ENCODE assay signal across 16 mouse cellular contexts in the genomic region with DNA sequence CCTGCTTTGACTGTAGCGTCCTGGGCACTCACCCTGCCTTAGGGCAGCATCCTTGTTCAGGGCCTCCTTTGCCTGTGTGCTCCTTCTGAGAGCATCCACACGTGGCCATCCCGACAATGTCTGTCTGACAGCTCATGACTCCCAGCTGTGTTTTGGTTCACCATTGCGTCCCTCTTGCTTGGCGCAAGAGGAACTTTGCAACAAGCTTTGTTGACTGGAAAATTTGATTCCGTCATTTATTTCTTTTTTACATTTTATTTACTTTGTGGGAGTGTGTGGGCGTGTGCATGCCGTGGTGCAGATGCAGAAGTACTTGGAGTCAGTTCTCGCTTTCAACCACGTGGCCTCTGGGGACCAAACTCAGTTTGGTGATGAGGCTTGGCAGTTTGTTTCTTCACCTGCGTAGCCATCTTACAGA. TPM values are rescaled to one million over a fixed set of nuclear protein-coding genes. Genes with fewer than 3 reads are reported as not detected.
DNase-seq lines count a peak whose midpoint lies in the region; ATAC-seq and TF ChIP-seq lines count a peak whose summit lies in the region.
"Had no signal": no experiment of that assay in that cellular context is flagged by ENCODE, and none has a peak within 500 bp of the region (broad histone marks: within the 10 kb centered on the region; RNA-seq: fewer than 3 reads in every experiment).

No protein-coding gene starts in this region.

- WGBS in intestine, embryonic 14.5 days = 53% methylated on average over 11 of the region's 11 CpGs
- WGBS in intestine, postnatal 0 days = 48% methylated on average over 11 of the region's 11 CpGs
- WGBS in stomach, postnatal 0 days = 30% methylated on average over 11 of the region's 11 CpGs
- 79% methylated on average over 11 of the region's 11 CpGs for WGBS in hindbrain, embryonic 12.5 days

- peaks cover 32% of the 10 kb centered on the region for H3K36me3 ChIP-seq in intestine, embryonic 14.5 days (ENCODE audit: control insufficient read depth, insufficient read depth, low read length)
- H3K36me3 ChIP-seq in intestine, postnatal 0 days (ENCODE audit: control insufficient read depth, insufficient read depth) = 0 out of 2 replicates have a peak, but pooled peaks cover 11% of the 10 kb centered on the region
- H3K36me3 ChIP-seq in stomach, postnatal 0 days (ENCODE audit: control insufficient read depth, insufficient read depth, low read length) = peaks cover 2% of the 10 kb centered on the region; the same call in 1 of the 2 replicates
- peaks cover 15% of the 10 kb centered on the region; the same call in 1 of the 2 replicates for H3K36me3 ChIP-seq in hindbrain, embryonic 12.5 days

- no peak overlapping the region for H3K4me3 ChIP-seq in intestine, embryonic 14.5 days (ENCODE audit: low read depth, low read length)
- H3K4me3 ChIP-seq in intestine, postnatal 0 days (ENCODE audit: low read depth, low read length) = no peak overlapping the region
- no peak overlapping the region for H3K4me3 ChIP-seq in stomach, postnatal 0 days (ENCODE audit: low read depth, low read length)
- no peak overlapping the region for H3K4me3 ChIP-seq in hindbrain, embryonic 12.5 days
- H3K4me3 ChIP-seq: embryonic facial prominence, embryonic 15.5 days; forebrain, embryonic 12.5 days; limb, embryonic 13.5 days had no signal

- H3K9me3 ChIP-seq in intestine, embryonic 14.5 days (ENCODE audit: control insufficient read depth, low read length) = no peaks in the 10 kb centered on the region
- H3K9me3 ChIP-seq in intestine, postnatal 0 days (ENCODE audit: control insufficient read depth) = no peaks in the 10 kb centered on the region
- H3K9me3 ChIP-seq in stomach, postnatal 0 days (ENCODE audit: control insufficient read depth, low read length) = no peaks in the 10 kb centered on the region
- H3K9me3 ChIP-seq in hindbrain, embryonic 12.5 days (replicated peaks) = no peaks in the 10 kb centered on the region
- H3K9me3 ChIP-seq: embryonic facial prominence, embryonic 15.5 days; forebrain, embryonic 12.5 days; limb, embryonic 13.5 days had no signal

- peak overlapping the region; percentile 11; the same call in 1 of the 2 replicates for H3K27ac ChIP-seq in intestine, embryonic 14.5 days (ENCODE audit: low read depth)
- no peak overlapping the region for H3K27ac ChIP-seq in intestine, postnatal 0 days (ENCODE audit: low read depth, low read length)
- peak overlapping the region; percentile 61; the same call in 1 of the 2 replicates for H3K27ac ChIP-seq in stomach, postnatal 0 days (replicated peaks)
- no peak overlapping the region for H3K27ac ChIP-seq in hindbrain, embryonic 12.5 days
- H3K27ac ChIP-seq: embryonic facial prominence, embryonic 15.5 days; forebrain, embryonic 12.5 days; hindbrain, postnatal 0 days; limb, embryonic 13.5 days had no signal

- no peak for TF ChIP-seq EP300 in stomach, postnatal 0 days (optimal IDR thresholded peaks at IDR 0.05)

- H3K4me1 ChIP-seq in intestine, embryonic 14.5 days (replicated peaks; ENCODE audit: control insufficient read depth, insufficient read depth, low read length) = peaks cover 20% of the 10 kb centered on the region
- no peaks in the 10 kb centered on the region for H3K4me1 ChIP-seq in intestine, postnatal 0 days (replicated peaks; ENCODE audit: control insufficient read depth, insufficient read depth, low read length)
- H3K4me1 ChIP-seq in stomach, postnatal 0 days (replicated peaks; ENCODE audit: control insufficient read depth, insufficient read depth) = peaks cover 5% of the 10 kb centered on the region
- H3K4me1 ChIP-seq in hindbrain, embryonic 12.5 days = peaks cover 35% of the 10 kb centered on the region

- H3K27me3 ChIP-seq in intestine, embryonic 14.5 days (replicated peaks; ENCODE audit: control insufficient read depth, insufficient read depth, low read length) = no peaks in the 10 kb centered on the region
- no peaks in the 10 kb centered on the region for H3K27me3 ChIP-seq in intestine, postnatal 0 days (replicated peaks; ENCODE audit: control insufficient read depth, insufficient read depth, low read length)
- H3K27me3 ChIP-seq in stomach, postnatal 0 days (ENCODE audit: control insufficient read depth, insufficient read depth, low read length) = no peaks in the 10 kb centered on the region
- H3K27me3 ChIP-seq in hindbrain, embryonic 12.5 days = no peaks in the 10 kb centered on the region
- H3K27me3 ChIP-seq: embryonic facial prominence, embryonic 15.5 days; limb, embryonic 13.5 days had no signal

- no peak for DNase-seq in intestine, embryonic 14.5 days (ENCODE audit: low spot score)
- peak; percentile 52 to 54 for DNase-seq in spleen, adult 18-20 months
- no peak for DNase-seq in spleen, adult 12 weeks (ENCODE audit: low spot score)
- DNase-seq in stomach, postnatal 0 days (ENCODE audit: low spot score) = no peak
- no peak for DNase-seq in cerebellum, postnatal 36 days
- DNase-seq: adrenal gland, postnatal 36 days; heart, postnatal 10 days; kidney, postnatal 36 days; layer of hippocampus, postnatal 36 days had no signal

- no peak overlapping the region for H3K4me2 ChIP-seq in intestine, embryonic 14.5 days (ENCODE audit: low read length)
- no peak overlapping the region for H3K4me2 ChIP-seq in intestine, postnatal 0 days (replicated peaks; ENCODE audit: low read depth)
- no peak overlapping the region; the same call in 1 of the 2 replicates for H3K4me2 ChIP-seq in stomach, postnatal 0 days (replicated peaks; ENCODE audit: low read depth)
- no peak overlapping the region for H3K4me2 ChIP-seq in hindbrain, embryonic 12.5 days (replicated peaks)
- H3K4me2 ChIP-seq: embryonic facial prominence, embryonic 15.5 days; forebrain, embryonic 12.5 days; limb, embryonic 13.5 days had no signal

- TF ChIP-seq CTCF in intestine, postnatal 0 days (IDR thresholded peaks at IDR 0.05; ENCODE audit: low read depth) = no peak
- TF ChIP-seq CTCF in stomach, postnatal 0 days (IDR thresholded peaks at IDR 0.05; ENCODE audit: low read depth) = no peak

- H3K9ac ChIP-seq in intestine, embryonic 14.5 days (ENCODE audit: low read length) = no peak overlapping the region
- no peak overlapping the region for H3K9ac ChIP-seq in intestine, postnatal 0 days (ENCODE audit: low read depth, low read length)
- H3K9ac ChIP-seq in stomach, postnatal 0 days (ENCODE audit: low read length) = no peak overlapping the region
- H3K9ac ChIP-seq in hindbrain, embryonic 12.5 days = no peak overlapping the region
- H3K9ac ChIP-seq: embryonic facial prominence, embryonic 15.5 days; forebrain, embryonic 12.5 days; limb, embryonic 13.5 days had no signal

- no peak for ATAC-seq in intestine, embryonic 14.5 days (replicated peaks; ENCODE audit: low FRiP score, low TSS enrichment, low read depth)
- no peak for ATAC-seq in intestine, postnatal 0 days
- ATAC-seq in megakaryocyte progenitor cell, adult 5-6 weeks (replicated peaks; ENCODE audit: poor library complexity) = peak; percentile 43
- peak; percentile 68 for ATAC-seq in stomach, postnatal 0 days (ENCODE audit: low FRiP score, low TSS enrichment)
- ATAC-seq in hindbrain, embryonic 12.5 days (ENCODE audit: low FRiP score) = no peak
- ATAC-seq: hindbrain, postnatal 0 days had no signal

RNA-seq across cellular contexts. Expression of a gene that starts 15.2 kb away (rescaled TPM):
- polyA plus RNA-seq in intestine, embryonic 14.5 days (2014; fragmentation: Nextera tagmentation; extraction: Ambion mirVana) = 18.9 and 21.4 TPM in 2 replicates
- polyA plus RNA-seq in intestine, postnatal 0 days (2015; fragmentation: Nextera tagmentation; extraction: Ambion mirVana) = 4.4 and 4.6 TPM in 2 replicates
- 37.9 and 38.3 TPM in 2 replicates for total RNA-seq in megakaryocyte progenitor cell, adult 5-6 weeks (2015)
- total RNA-seq in megakaryocyte progenitor cell, adult 5-6 weeks (2017) = 62.1 and 68.0 TPM in 2 replicates
- polyA plus RNA-seq in stomach, postnatal 0 days (2015; fragmentation: Nextera tagmentation; extraction: Ambion mirVana) = 5.8 and 6.1 TPM in 2 replicates
- 15.6 and 16.1 TPM in 2 replicates for polyA plus RNA-seq in hindbrain, embryonic 12.5 days (2016; fragmentation: Nextera tagmentation; extraction: Ambion mirVana)

RNA-seq across cellular contexts. Expression of a gene that starts 45.1 kb away (rescaled TPM):
- polyA plus RNA-seq in intestine, embryonic 14.5 days (2014; fragmentation: Nextera tagmentation; extraction: Ambion mirVana) = 87.9 and 97.5 TPM in 2 replicates
- 155 and 156 TPM in 2 replicates for polyA plus RNA-seq in intestine, postnatal 0 days (2015; fragmentation: Nextera tagmentation; extraction: Ambion mirVana)
- total RNA-seq in megakaryocyte progenitor cell, adult 5-6 weeks (2015) = 161 and 177 TPM in 2 replicates
- 126 and 144 TPM in 2 replicates for total RNA-seq in megakaryocyte progenitor cell, adult 5-6 weeks (2017)
- polyA plus RNA-seq in stomach, postnatal 0 days (2015; fragmentation: Nextera tagmentation; extraction: Ambion mirVana) = 143 TPM in 2 replicates
- polyA plus RNA-seq in hindbrain, embryonic 12.5 days (2016; fragmentation: Nextera tagmentation; extraction: Ambion mirVana) = 82.2 and 83.7 TPM in 2 replicates

Comparison
In these comparisons a context has a peak if more than half of its experiments do, and no peak if none do; other contexts are left out.
1. DNase-seq: peak in spleen, adult 18-20 months (2 of 2); none in intestine, embryonic 14.5 days (single experiment), spleen, adult 12 weeks (single experiment), stomach, postnatal 0 days (single experiment) and cerebellum, postnatal 36 days (0 of 2).
2. H3K27ac ChIP-seq: peak in intestine, embryonic 14.5 days (single experiment) and stomach, postnatal 0 days (single experiment); none in intestine, postnatal 0 days (single experiment) and hindbrain, embryonic 12.5 days (single experiment).
3. ATAC-seq: peak in megakaryocyte progenitor cell, adult 5-6 weeks (single experiment) and stomach, postnatal 0 days (single experiment); none in intestine, embryonic 14.5 days (single experiment), intestine, postnatal 0 days (single experiment) and hindbrain, embryonic 12.5 days (single experiment).